Mouse (Mus musculus) cortical plate, adult 2 months (tissue): ENCODE measurements at regions not wholly inside any gene's neighbourhood (a gene's known extent, or its start where the extent isn't known, plus 50 kb on each side); places are given as distances from the start of the nearest gene placed in this dataset.

Experiments
- H3K27ac ChIP-seq: fragments of 200-500 bp; 2 replicates; pipeline ENCODE4 v1.5.1; 2012; ENCODE audit warnings: low read length, control low read depth, inconsistent platforms; ENCODE audit not compliant: insufficient read depth
- H3K4me1 ChIP-seq: fragments of 200-500 bp; 2 replicates; pipeline ENCODE4 v1.6.1; 2011; ENCODE audit warnings: low read length; ENCODE audit not compliant: control insufficient read depth, insufficient read depth
- H3K4me3 ChIP-seq: fragments of 200-500 bp; 2 replicates; pipeline ENCODE4 v1.5.1; 2011; ENCODE audit warnings: mild to moderate bottlenecking, low read length, control low read depth; ENCODE audit not compliant: insufficient read depth
- CTCF ChIP-seq: fragments of 200-500 bp; IDR thresholded peaks from 2 replicates; pipeline ENCODE4 v1.5.1; 2011; ENCODE audit warnings: mild to moderate bottlenecking, control low read depth, low read length; ENCODE audit not compliant: insufficient read depth; ENCODE audit errors: extremely low read depth
- POLR2A ChIP-seq: fragments of 200-500 bp; IDR thresholded peaks from 2 replicates; pipeline ENCODE4 v1.6.1; 2011; ENCODE audit warnings: mild to moderate bottlenecking, low read length, control low read depth; ENCODE audit not compliant: insufficient read depth; ENCODE audit errors: extremely low read depth

DNA sequence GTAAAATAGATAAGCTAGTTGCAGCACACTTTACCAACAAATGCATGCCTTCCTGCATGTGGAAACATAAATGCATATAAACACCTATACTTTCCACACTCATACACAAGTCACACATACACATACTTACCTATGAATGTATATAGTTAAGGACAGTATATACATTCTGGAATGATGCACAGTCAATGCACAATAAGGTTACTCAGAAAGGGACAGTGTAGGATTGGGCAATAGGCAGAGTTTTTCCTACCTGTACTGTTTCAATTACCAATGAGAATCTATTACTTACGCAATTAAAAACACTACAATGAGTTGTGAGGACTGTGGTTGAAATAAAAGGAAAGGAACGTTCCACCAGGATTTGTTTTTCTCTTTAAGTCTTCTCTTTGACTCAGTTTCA, 157.5 kb upstream of the Ankrd55 start:
- TF ChIP-seq POLR2A (no peak), CTCF (no peak)
- H3K4me3 ChIP-seq: no peak overlapping the region
- H3K27ac ChIP-seq: no peak overlapping the region
- H3K4me1 ChIP-seq: no peaks in the 10 kb centered on the region

DNA sequence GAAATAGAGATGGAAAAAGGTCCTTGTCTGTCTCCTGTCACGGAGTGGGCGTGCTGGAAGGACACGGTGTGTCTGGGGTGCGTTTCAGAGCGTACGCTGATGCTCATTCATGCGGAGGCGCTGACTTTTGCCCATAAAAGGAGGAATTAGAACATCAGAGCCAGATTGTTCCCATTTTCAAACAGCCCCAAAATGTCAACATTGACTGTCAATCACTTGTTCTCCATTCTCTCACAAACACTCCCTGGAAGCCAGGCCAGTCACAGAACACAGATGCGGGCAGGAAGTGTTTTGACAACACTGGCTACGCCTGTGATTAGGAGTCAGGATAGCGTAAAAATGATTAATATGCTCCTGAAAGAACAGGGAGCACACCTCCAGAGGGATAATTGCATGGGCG, 157.1 kb upstream of the Ankrd55 start:
- no peak overlapping the region for H3K4me3 ChIP-seq
- no peak for TF ChIP-seq POLR2A
- TF ChIP-seq CTCF: no peak
- H3K4me1 ChIP-seq: no peaks in the 10 kb centered on the region
- H3K27ac ChIP-seq: no peak overlapping the region

DNA sequence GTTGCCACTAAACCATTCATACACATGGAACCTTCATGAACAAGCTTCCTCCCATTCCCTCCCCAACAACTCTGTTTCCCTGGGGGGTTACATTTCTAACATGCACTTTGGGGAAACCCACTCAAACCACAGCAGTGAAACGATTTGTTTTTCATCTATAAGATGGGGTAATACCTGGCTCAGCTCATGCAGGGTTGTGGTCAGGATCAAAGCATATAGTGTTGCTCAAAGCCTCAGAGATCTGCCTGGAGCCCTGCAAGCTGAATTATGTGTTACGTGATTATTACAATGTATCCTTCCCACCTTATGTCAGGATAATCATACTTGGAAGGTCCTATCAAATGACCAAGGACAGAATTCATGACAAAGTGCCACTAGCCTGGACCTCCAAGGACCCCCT, 154.5 kb upstream of the Ankrd55 start:
- Histone ChIP-seq H3K27ac (no peak overlapping the region), H3K4me3 (no peak overlapping the region), H3K4me1 (no peaks in the 10 kb centered on the region)
- no peak for TF ChIP-seq POLR2A
- no peak for TF ChIP-seq CTCF

DNA sequence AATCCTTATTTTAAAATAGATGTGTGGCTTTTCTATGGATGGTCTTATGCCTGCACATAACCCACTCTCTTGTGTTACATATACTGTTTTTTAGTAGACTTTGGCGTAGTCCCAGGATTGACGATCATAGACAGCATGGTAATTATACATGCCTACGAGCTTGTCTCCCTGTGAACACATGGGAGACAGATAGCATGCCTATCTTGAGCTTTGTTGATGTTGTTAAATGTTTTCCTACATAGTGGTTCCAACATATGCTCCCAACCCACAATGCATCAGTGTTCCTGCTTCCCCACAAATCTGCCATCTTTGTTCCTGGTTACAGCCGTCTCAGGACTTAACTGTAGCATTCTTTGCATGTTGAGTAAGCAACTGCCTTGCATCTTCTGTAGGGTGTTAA, 153.6 kb upstream of the Ankrd55 start:
- H3K4me3 ChIP-seq: no peak overlapping the region
- TF ChIP-seq CTCF (no peak), POLR2A (no peak)
- no peak overlapping the region for H3K27ac ChIP-seq
- no peaks in the 10 kb centered on the region for H3K4me1 ChIP-seq

DNA sequence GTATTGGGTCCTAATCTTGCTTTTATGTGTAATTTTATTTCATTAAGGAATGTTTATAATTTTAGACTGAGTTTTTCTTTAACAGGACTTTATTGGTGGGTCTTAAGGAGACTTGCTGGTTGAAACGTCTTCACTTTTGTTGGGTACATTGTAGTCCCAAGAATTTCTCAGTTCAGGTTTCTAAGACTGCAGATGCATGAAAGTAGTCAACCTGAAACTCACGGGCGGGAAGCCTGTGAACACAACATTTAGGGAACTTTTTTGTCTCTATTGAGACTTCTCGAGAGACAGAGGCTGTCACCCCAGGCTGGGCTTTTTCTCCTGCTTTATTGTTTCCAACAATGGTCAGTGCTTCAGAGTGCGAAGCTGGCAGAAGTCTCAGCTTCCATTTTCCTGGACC, 152.5 kb upstream of the Ankrd55 start:
- Histone ChIP-seq H3K27ac (no peak overlapping the region), H3K4me1 (no peaks in the 10 kb centered on the region), H3K4me3 (no peak overlapping the region)
- TF ChIP-seq CTCF (no peak), POLR2A (no peak)

DNA sequence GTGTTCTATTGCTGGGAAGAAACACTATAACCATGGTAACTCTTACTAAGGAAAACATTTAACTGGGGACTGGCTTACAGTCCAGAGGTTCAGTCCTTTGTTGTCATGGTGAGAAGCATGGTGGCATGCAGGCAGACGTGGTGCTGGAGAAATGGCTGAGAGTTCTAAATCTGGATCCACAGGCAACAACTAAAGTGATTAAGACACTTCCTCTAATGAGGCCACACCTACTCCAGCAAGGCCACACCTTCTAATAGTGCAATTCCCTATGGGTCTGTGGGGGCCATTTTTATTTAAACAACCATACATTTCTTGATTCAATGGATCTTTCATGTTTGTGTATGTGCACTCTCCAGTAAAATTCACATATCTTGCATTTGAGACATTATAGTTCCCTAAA, 151.4 kb upstream of the Ankrd55 start:
- no peak overlapping the region for H3K27ac ChIP-seq
- H3K4me3 ChIP-seq: no peak overlapping the region
- H3K4me1 ChIP-seq: no peaks in the 10 kb centered on the region
- no peak for TF ChIP-seq CTCF
- no peak for TF ChIP-seq POLR2A

DNA sequence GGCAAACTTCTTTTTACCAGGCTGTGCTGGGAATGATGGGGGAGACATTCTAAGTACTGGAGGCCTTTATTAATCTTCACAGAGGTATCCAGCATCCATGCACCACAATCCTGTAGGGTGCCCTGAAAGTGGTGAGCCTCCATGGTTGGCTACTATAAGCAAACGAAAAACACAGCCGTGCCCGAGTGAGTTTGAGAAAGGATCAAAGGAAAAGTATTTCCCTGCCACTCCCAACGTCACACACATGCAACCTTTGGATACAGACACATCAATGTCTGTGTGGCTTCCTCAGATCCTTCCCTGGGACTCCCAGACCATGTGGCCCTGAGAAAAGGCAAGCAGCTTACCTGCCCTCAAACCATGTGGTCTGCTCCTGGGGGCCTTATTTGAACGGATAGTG, 147.4 kb upstream of the Ankrd55 start:
- no peak overlapping the region for H3K27ac ChIP-seq
- no peak for TF ChIP-seq POLR2A
- TF ChIP-seq CTCF: no peak
- H3K4me1 ChIP-seq: no peaks in the 10 kb centered on the region
- H3K4me3 ChIP-seq: no peak overlapping the region

DNA sequence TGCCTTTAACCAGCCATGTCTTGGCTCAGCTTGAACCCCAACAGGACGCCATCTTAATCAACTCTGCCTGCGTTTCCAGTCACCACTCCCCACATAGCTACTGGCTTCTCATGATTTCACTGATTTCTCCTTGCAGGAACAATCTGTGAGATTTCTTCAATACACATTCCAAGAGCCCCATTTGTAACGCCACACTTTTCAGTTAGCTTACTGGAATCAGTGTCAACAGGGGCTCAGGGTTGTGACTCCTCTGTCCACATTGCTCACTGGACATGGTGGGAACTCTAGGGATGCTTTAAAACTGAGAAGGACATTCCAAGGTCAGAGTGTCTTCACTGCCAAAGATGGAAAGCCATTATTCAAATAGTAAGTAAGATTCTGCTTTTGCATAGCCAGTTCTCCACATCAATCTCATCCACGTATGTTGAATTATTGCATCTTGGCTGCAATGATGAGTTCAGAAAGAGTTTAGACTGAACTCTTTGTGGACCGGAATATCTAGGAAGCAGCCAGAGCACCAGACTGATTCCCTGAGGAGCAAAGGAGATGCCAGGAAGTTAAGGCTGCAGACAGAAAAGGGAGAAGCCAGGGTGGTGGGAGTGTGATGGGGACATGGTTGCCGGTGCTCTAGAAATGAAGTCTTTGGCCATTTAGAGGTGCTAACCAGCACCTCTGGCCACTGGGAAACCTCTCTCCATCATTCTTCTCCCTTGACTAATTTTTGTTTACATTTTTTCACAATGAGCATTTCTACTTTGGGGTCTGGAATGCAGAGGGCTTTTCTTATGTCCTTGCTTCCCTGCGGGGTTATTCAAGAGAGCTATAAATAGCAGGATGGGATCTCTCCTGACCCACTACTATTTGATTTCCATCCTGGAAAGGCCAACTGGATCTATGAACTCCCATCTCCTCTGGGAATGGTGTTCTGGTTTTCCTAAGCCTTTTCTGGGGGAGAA, 143.6 kb upstream of the Ankrd55 start:
- Histone ChIP-seq H3K4me3 (no peak overlapping the region), H3K4me1 (no peaks in the 10 kb centered on the region), H3K27ac (no peak overlapping the region)
- TF ChIP-seq POLR2A (no peak), CTCF (no peak)

DNA sequence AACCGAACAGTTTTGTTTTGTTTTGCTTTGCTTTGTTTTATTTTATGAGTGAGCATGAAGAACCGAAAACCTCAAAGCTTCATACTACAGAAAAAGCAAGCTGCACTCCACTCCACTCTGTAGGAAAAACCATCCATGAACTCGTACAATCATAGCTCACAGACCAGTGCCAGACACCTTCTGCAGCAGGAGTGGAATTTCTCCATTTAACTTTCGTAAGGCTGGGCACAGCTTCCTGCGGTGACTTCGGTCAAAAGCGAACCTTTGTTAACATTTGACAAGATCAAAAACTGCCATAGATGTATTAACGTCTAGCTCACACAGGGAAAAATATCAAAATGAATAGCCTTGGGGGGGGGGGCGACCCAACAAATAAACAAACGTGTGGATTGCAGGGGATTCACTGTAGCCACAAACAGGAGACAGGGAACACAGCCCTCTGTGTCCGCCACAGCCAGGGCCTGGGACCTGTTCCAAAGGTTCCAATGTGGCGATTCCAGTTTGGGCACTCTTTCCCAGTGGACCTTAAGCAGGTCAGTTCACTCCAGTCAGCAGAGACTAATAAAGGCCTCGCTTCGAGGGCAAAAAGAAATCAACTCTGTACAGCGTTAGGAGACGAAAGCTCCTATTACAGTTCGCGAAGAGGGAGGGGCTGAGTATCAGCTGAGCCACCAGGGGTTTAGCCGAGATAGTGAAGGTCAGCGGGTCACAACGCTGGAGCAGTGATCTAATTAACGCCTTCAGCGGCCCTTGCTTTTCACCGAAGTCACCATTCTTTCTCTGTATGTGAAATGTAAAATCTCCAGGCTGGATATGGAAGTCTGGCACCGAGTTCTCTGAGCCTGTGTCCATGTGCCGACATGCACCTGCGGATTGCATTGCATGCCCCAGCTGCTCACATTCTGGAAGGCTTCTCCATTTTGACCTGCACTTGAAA, 135.4 kb upstream of the Ankrd55 start:
- TF ChIP-seq CTCF (no peak), POLR2A (no peak)
- Histone ChIP-seq H3K27ac (no peak overlapping the region), H3K4me3 (no peak overlapping the region), H3K4me1 (no peaks in the 10 kb centered on the region)

DNA sequence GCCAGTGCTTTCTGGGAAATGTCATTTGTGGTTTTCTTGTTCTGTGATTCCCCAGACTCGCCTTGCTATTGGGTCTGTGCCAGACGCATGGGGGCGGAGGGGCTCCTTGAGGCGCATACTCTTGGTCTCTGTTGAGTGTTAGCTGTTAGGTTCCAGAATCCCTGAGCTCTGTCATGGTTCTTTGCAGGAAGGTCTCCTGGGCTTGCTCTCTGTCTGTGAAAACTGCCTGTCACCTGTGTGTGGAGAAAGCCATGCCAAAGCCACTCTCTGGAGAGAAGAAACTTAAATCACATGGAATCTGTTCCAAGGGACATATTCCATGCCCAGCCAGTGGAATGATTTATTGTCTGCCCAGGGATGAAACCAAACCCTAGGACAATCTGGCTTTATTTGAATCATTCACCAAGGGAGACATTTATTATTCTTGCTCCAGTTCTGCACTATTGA, 134.5 kb upstream of the Ankrd55 start:
- TF ChIP-seq CTCF (no peak), POLR2A (no peak)
- Histone ChIP-seq H3K27ac (no peak overlapping the region), H3K4me1 (no peaks in the 10 kb centered on the region), H3K4me3 (no peak overlapping the region)
